Mouse (Mus musculus): ENCODE data around the gene Heatr5a.

GRCm38 (mm10) chr12:51896901-51897300, 74.2 kb downstream of the Heatr5a start:
- TF ChIP-seq EP300 (optimal IDR thresholded peaks at IDR 0.05) (no peak), CTCF (IDR thresholded peaks at IDR 0.05; ENCODE audit: low read depth) (no peak)
